Mouse (Mus musculus): ENCODE results near the gene Tmem132b.
A peak's percentile ranks its signal among the peaks of the same experiment; 100 is the strongest.

Gene Tmem132b

GRCm38 (mm10) chr5:125799622-125800021 lies 268.0 kb downstream of the Tmem132b start:
- DNase-seq, result no peak

- DNase-seq, result peak; percentile 1
Measured at GRCm38 (mm10) chr5:125800025-125800424, 268.5 kb downstream of the Tmem132b start.

GRCm38 (mm10) chr5:125802801-125803200 lies 271.2 kb downstream of the Tmem132b start:
- DNase-seq, result no peak

- DNase-seq, result no peak
Measured at GRCm38 (mm10) chr5:125805327-125805726, 273.8 kb downstream of the Tmem132b start.

- DNase-seq, result no peak
Measured at GRCm38 (mm10) chr5:125807861-125808260, 276.3 kb downstream of the Tmem132b start.

- DNase-seq, result no peak
Measured at GRCm38 (mm10) chr5:125829342-125829741, 297.8 kb downstream of the Tmem132b start.

GRCm38 (mm10) chr5:125835890-125836289 lies 304.3 kb downstream of the Tmem132b start:
- no peak for DNase-seq

GRCm38 (mm10) chr5:125836761-125837160 lies 305.2 kb downstream of the Tmem132b start:
- DNase-seq, result no peak
